Comparison of ENCODE assay signal across 13 mouse cellular contexts in the genomic region with DNA sequence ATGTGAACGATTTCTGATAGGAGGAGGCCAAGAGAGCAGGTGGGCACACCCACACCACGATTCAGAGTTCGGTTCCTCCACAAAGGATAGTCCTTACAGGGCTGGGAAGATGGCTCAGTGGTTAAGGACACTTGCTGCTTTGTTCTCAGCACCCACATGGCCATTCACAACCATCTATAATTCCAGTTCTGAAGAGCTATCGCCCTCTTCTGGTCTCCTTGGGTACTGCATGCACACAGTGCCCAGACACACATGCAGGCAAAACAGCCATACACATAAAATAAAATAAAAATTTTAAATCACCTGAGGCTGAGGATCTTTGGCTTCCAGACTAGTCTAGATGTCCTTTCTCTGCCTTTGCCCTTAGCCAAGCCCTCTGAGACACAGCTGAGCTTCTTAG. TPM values are rescaled to one million over a fixed set of nuclear protein-coding genes. Genes with fewer than 3 reads are reported as not detected.
DNase-seq lines count a peak whose midpoint lies in the region; ATAC-seq and TF ChIP-seq lines count a peak whose summit lies in the region.
"Had no signal": no experiment of that assay in that cellular context is flagged by ENCODE, and none has a peak within 500 bp of the region (broad histone marks: within the 10 kb centered on the region; RNA-seq: fewer than 3 reads in every experiment).

No protein-coding gene starts in this region.

- DNase-seq in midbrain, postnatal 0 days (ENCODE audit: low spot score): no peak
- DNase-seq in MEL (ENCODE audit: low read depth, low spot score): peak; percentile 52
- no peak for DNase-seq in stomach, postnatal 0 days (ENCODE audit: low spot score)
- no peak for DNase-seq in adrenal gland, postnatal 36 days
- DNase-seq: cerebellum, adult 18-20 months; spleen, adult 18-20 months had no signal

- no peak overlapping the region for H3K4me3 ChIP-seq in intestine, postnatal 0 days (ENCODE audit: low read depth, low read length)
- H3K4me3 ChIP-seq in intestine, embryonic 16.5 days (ENCODE audit: low read length): no peak overlapping the region
- no peak overlapping the region for H3K4me3 ChIP-seq in midbrain, postnatal 0 days (ENCODE audit: low read depth, low read length)
- H3K4me3 ChIP-seq in midbrain, embryonic 15.5 days: no peak overlapping the region
- H3K4me3 ChIP-seq in MEL (ENCODE audit: control insufficient read depth in 1 of 2, insufficient read depth in 1 of 2, low read depth in 2 of 2, low read length in 2 of 2): no peak overlapping the region
- H3K4me3 ChIP-seq in stomach, postnatal 0 days (ENCODE audit: low read depth, low read length): no peak overlapping the region
- H3K4me3 ChIP-seq: limb, embryonic 13.5 days had no signal

- H3K36me3 ChIP-seq in intestine, postnatal 0 days (ENCODE audit: control insufficient read depth, insufficient read depth): no peaks in the 10 kb centered on the region
- no peaks in the 10 kb centered on the region for H3K36me3 ChIP-seq in intestine, embryonic 16.5 days (ENCODE audit: control insufficient read depth, insufficient read depth, low read length)
- peaks cover 2% of the 10 kb centered on the region; the same call in 1 of the 2 replicates for H3K36me3 ChIP-seq in midbrain, postnatal 0 days (ENCODE audit: insufficient read depth, low read length)
- peaks cover 6% of the 10 kb centered on the region; the same call in 1 of the 2 replicates for H3K36me3 ChIP-seq in midbrain, embryonic 15.5 days (replicated peaks)
- no peaks in the 10 kb centered on the region; a peak in 1 of 4 replicates for H3K36me3 ChIP-seq in MEL (ENCODE audit: control insufficient read depth in 1 of 2, insufficient read depth in 2 of 2, low read length in 2 of 2)
- no peaks in the 10 kb centered on the region for H3K36me3 ChIP-seq in stomach, postnatal 0 days (ENCODE audit: control insufficient read depth, insufficient read depth, low read length)
- H3K36me3 ChIP-seq: limb, embryonic 13.5 days had no signal

- WGBS in intestine, postnatal 0 days: 78% methylated on average over 4 of the region's 4 CpGs
- WGBS in intestine, embryonic 16.5 days: 77% methylated on average over 4 of the region's 4 CpGs
- WGBS in midbrain, postnatal 0 days: 76% methylated on average over 4 of the region's 4 CpGs
- 83% methylated on average over 4 of the region's 4 CpGs for WGBS in midbrain, embryonic 15.5 days
- WGBS in stomach, postnatal 0 days: 72% methylated on average over 4 of the region's 4 CpGs

- no peak overlapping the region for H3K27ac ChIP-seq in intestine, postnatal 0 days (ENCODE audit: low read depth, low read length)
- no peak overlapping the region for H3K27ac ChIP-seq in intestine, embryonic 16.5 days (ENCODE audit: low read length)
- no peak overlapping the region for H3K27ac ChIP-seq in midbrain, postnatal 0 days (ENCODE audit: low read depth, low read length)
- H3K27ac ChIP-seq in midbrain, embryonic 15.5 days: no peak overlapping the region
- H3K27ac ChIP-seq in MEL (ENCODE audit: control insufficient read depth, low read depth, low read length): no peak overlapping the region
- H3K27ac ChIP-seq in stomach, postnatal 0 days (replicated peaks): no peak overlapping the region
- H3K27ac ChIP-seq: limb, embryonic 13.5 days had no signal

- no peak for TF ChIP-seq POLR2A in MEL (IDR thresholded peaks at IDR 0.05; ENCODE audit: control insufficient read depth in 1 of 2, insufficient read depth in 1 of 2, low read depth in 1 of 2, low read length in 2 of 2, poor library complexity in 1 of 2)

- no peak overlapping the region for H3K4me2 ChIP-seq in intestine, postnatal 0 days (replicated peaks; ENCODE audit: low read depth)
- H3K4me2 ChIP-seq in intestine, embryonic 16.5 days (ENCODE audit: low read depth, low read length): no peak overlapping the region
- H3K4me2 ChIP-seq in midbrain, postnatal 0 days (ENCODE audit: low read depth, low read length, poor library complexity, severe bottlenecking): no peak overlapping the region
- H3K4me2 ChIP-seq in midbrain, embryonic 15.5 days: no peak overlapping the region
- H3K4me2 ChIP-seq in stomach, postnatal 0 days (replicated peaks; ENCODE audit: low read depth): no peak overlapping the region
- H3K4me2 ChIP-seq: limb, embryonic 13.5 days; midbrain, embryonic 11.5 days had no signal

- H3K9me3 ChIP-seq in intestine, postnatal 0 days (ENCODE audit: control insufficient read depth): no peaks in the 10 kb centered on the region
- H3K9me3 ChIP-seq in intestine, embryonic 16.5 days (ENCODE audit: control insufficient read depth, low read length): peaks cover 4% of the 10 kb centered on the region; the same call in 1 of the 2 replicates
- no peaks in the 10 kb centered on the region for H3K9me3 ChIP-seq in midbrain, postnatal 0 days (ENCODE audit: low read length)
- no peaks in the 10 kb centered on the region for H3K9me3 ChIP-seq in midbrain, embryonic 15.5 days
- H3K9me3 ChIP-seq in MEL (replicated peaks; ENCODE audit: insufficient read depth, low read length): no peaks in the 10 kb centered on the region
- no peaks in the 10 kb centered on the region for H3K9me3 ChIP-seq in stomach, postnatal 0 days (ENCODE audit: control insufficient read depth, low read length)

- TF ChIP-seq CTCF in intestine, postnatal 0 days (IDR thresholded peaks at IDR 0.05; ENCODE audit: low read depth): peak; percentile 45
- TF ChIP-seq CTCF in midbrain, postnatal 0 days (IDR thresholded peaks at IDR 0.05): peak; percentile 62
- peak; percentile 48 to 67 (median 50) for TF ChIP-seq CTCF in MEL (IDR thresholded peaks at IDR 0.05 in 2 of 3, conservative IDR thresholded peaks at IDR 0.05 in 1 of 3; ENCODE audit: control insufficient read depth in 1 of 3, insufficient read depth in 1 of 3, low read depth in 2 of 3, low read length in 3 of 3, poor library complexity in 1 of 3, severe bottlenecking in 1 of 3)
- peak; percentile 46 for TF ChIP-seq CTCF in stomach, postnatal 0 days (IDR thresholded peaks at IDR 0.05; ENCODE audit: low read depth)

- H3K9ac ChIP-seq in intestine, postnatal 0 days (ENCODE audit: low read depth, low read length): no peak overlapping the region
- H3K9ac ChIP-seq in intestine, embryonic 16.5 days (ENCODE audit: low read depth, low read length): no peak overlapping the region
- H3K9ac ChIP-seq in midbrain, postnatal 0 days (replicated peaks; ENCODE audit: low read length, poor library complexity, severe bottlenecking): no peak overlapping the region
- H3K9ac ChIP-seq in midbrain, embryonic 15.5 days: no peak overlapping the region
- no peak overlapping the region for H3K9ac ChIP-seq in MEL (ENCODE audit: control insufficient read depth, low read depth, low read length, poor library complexity, severe bottlenecking)
- H3K9ac ChIP-seq in stomach, postnatal 0 days (ENCODE audit: low read length): no peak overlapping the region
- H3K9ac ChIP-seq: limb, embryonic 13.5 days had no signal

- H3K79me2 ChIP-seq in MEL (ENCODE audit: control insufficient read depth, insufficient read depth, low read length, poor library complexity): no peaks in the 10 kb centered on the region

- peak; percentile 5 for TF ChIP-seq RAD21 in MEL (IDR thresholded peaks at IDR 0.05; ENCODE audit: low read depth, low read length)

- no peak for TF ChIP-seq EP300 in MEL (IDR thresholded peaks at IDR 0.05; ENCODE audit: low read depth in 1 of 2, low read length in 2 of 2)
- TF ChIP-seq EP300 in stomach, postnatal 0 days (optimal IDR thresholded peaks at IDR 0.05): no peak

- no peaks in the 10 kb centered on the region for H3K4me1 ChIP-seq in intestine, postnatal 0 days (replicated peaks; ENCODE audit: control insufficient read depth, insufficient read depth, low read length)
- no peaks in the 10 kb centered on the region; the same call in none of the 2 replicates for H3K4me1 ChIP-seq in intestine, embryonic 16.5 days (ENCODE audit: control insufficient read depth, insufficient read depth, low read length)
- H3K4me1 ChIP-seq in midbrain, postnatal 0 days (ENCODE audit: insufficient read depth, low read length): peaks cover 4% of the 10 kb centered on the region; the same call in 1 of the 2 replicates
- peaks cover 30% of the 10 kb centered on the region for H3K4me1 ChIP-seq in midbrain, embryonic 15.5 days
- peaks cover 0 to 5% of the 10 kb centered on the region in 2 experiments; a peak in 2 of 4 replicates for H3K4me1 ChIP-seq in MEL (ENCODE audit: control insufficient read depth in 1 of 2, insufficient read depth in 2 of 2, low read length in 2 of 2)
- H3K4me1 ChIP-seq in stomach, postnatal 0 days (replicated peaks; ENCODE audit: control insufficient read depth, insufficient read depth): no peaks in the 10 kb centered on the region

- no peaks in the 10 kb centered on the region for H3K27me3 ChIP-seq in intestine, postnatal 0 days (replicated peaks; ENCODE audit: control insufficient read depth, insufficient read depth, low read length)
- H3K27me3 ChIP-seq in intestine, embryonic 16.5 days (replicated peaks; ENCODE audit: control insufficient read depth, insufficient read depth, low read length): 0 out of 2 replicates have a peak, but pooled peaks cover 2% of the 10 kb centered on the region
- H3K27me3 ChIP-seq in midbrain, postnatal 0 days (ENCODE audit: insufficient read depth, low read length): no peaks in the 10 kb centered on the region
- no peaks in the 10 kb centered on the region for H3K27me3 ChIP-seq in midbrain, embryonic 15.5 days (replicated peaks)
- H3K27me3 ChIP-seq in MEL (ENCODE audit: control insufficient read depth in 1 of 2, insufficient read depth in 2 of 2, low read length in 2 of 2): no peaks in the 10 kb centered on the region
- H3K27me3 ChIP-seq in stomach, postnatal 0 days (ENCODE audit: control insufficient read depth, insufficient read depth, low read length): no peaks in the 10 kb centered on the region
- H3K27me3 ChIP-seq: limb, embryonic 13.5 days had no signal

- no peak for ATAC-seq in intestine, postnatal 0 days
- ATAC-seq in intestine, embryonic 16.5 days: no peak
- ATAC-seq in midbrain, postnatal 0 days (ENCODE audit: low FRiP score): no peak
- ATAC-seq in midbrain, embryonic 15.5 days (replicated peaks): no peak
- ATAC-seq in stomach, postnatal 0 days (ENCODE audit: low FRiP score, low TSS enrichment): no peak
- ATAC-seq: activated CD4-positive, CD25-positive, alpha-beta regulatory T cell, adult 4 months; forebrain, embryonic 14.5 days had no signal

RNA-seq across cellular contexts. Expression of a gene that starts 12.8 kb away (rescaled TPM):
- 22.6 and 24.9 TPM in 2 replicates for polyA plus RNA-seq in intestine, postnatal 0 days (2015; fragmentation: Nextera tagmentation; extraction: Ambion mirVana)
- 29.3 and 30.1 TPM in 2 replicates for polyA plus RNA-seq in intestine, embryonic 16.5 days (2015; fragmentation: Nextera tagmentation; extraction: Ambion mirVana)
- total RNA-seq in midbrain, postnatal 0 days (2014; rRNA removed): 42.0 and 51.7 TPM in 2 replicates
- 84.0 and 89.1 TPM in 2 replicates for polyA plus RNA-seq in midbrain, postnatal 0 days (2015; fragmentation: Nextera tagmentation; extraction: Ambion mirVana)
- 99.2 and 112 TPM in 2 replicates for polyA plus RNA-seq in midbrain, embryonic 15.5 days (2015; fragmentation: Nextera tagmentation; extraction: Ambion mirVana)
- 28.4 and 28.6 TPM in 2 replicates for total RNA-seq in MEL (2012; rRNA removed)
- polyA plus RNA-seq in MEL (2012; ENCODE audit: insufficient read depth in 1 of 2, insufficient read length in 2 of 2, low read depth in 1 of 2, low replicate concordance in 2 of 2, missing spikeins in 1 of 2): 10 to 100 TPM in 1 of 2 experiments, not detected in 1; 44.8 TPM
- 24.6 and 25.0 TPM in 2 replicates for polyA plus RNA-seq in stomach, postnatal 0 days (2015; fragmentation: Nextera tagmentation; extraction: Ambion mirVana)
- 10 to 100 TPM; 23.1 to 27.1 TPM for total RNA-seq in adrenal gland, postnatal 36 days (2021)

RNA-seq across cellular contexts. Expression of a gene that starts 13.1 kb away (rescaled TPM):
- 0.03 and 0.05 TPM in 2 replicates for polyA plus RNA-seq in intestine, postnatal 0 days (2015; fragmentation: Nextera tagmentation; extraction: Ambion mirVana)
- 0.06 and 0.07 TPM in 2 replicates for polyA plus RNA-seq in intestine, embryonic 16.5 days (2015; fragmentation: Nextera tagmentation; extraction: Ambion mirVana)
- 23.9 and 29.5 TPM in 2 replicates for total RNA-seq in midbrain, postnatal 0 days (2014; rRNA removed)
- polyA plus RNA-seq in midbrain, postnatal 0 days (2015; fragmentation: Nextera tagmentation; extraction: Ambion mirVana): 4.3 and 5.0 TPM in 2 replicates
- 15.1 and 15.7 TPM in 2 replicates for polyA plus RNA-seq in midbrain, embryonic 15.5 days (2015; fragmentation: Nextera tagmentation; extraction: Ambion mirVana)
- total RNA-seq in MEL (2012; rRNA removed): 0.03 and 0.08 TPM in 2 replicates
- polyA plus RNA-seq in MEL (2012; ENCODE audit: insufficient read depth in 1 of 2, insufficient read length in 2 of 2, low read depth in 1 of 2, low replicate concordance in 2 of 2, missing spikeins in 1 of 2): under 1 TPM in 1 of 2 experiments, not detected in 1; 0.17 TPM
- 0.01 TPM in 1 of 2 replicates, not detected in the other for polyA plus RNA-seq in stomach, postnatal 0 days (2015; fragmentation: Nextera tagmentation; extraction: Ambion mirVana)
- total RNA-seq in adrenal gland, postnatal 36 days (2021): under 1 TPM; 0.10 to 0.20 TPM

RNA-seq across cellular contexts. Expression of a gene that starts 29.6 kb away (rescaled TPM):
- 27.7 and 31.3 TPM in 2 replicates for polyA plus RNA-seq in intestine, postnatal 0 days (2015; fragmentation: Nextera tagmentation; extraction: Ambion mirVana)
- polyA plus RNA-seq in intestine, embryonic 16.5 days (2015; fragmentation: Nextera tagmentation; extraction: Ambion mirVana): 19.6 and 22.2 TPM in 2 replicates
- 6.6 and 7.5 TPM in 2 replicates for total RNA-seq in midbrain, postnatal 0 days (2014; rRNA removed)
- 7.4 and 8.6 TPM in 2 replicates for polyA plus RNA-seq in midbrain, postnatal 0 days (2015; fragmentation: Nextera tagmentation; extraction: Ambion mirVana)
- polyA plus RNA-seq in midbrain, embryonic 15.5 days (2015; fragmentation: Nextera tagmentation; extraction: Ambion mirVana): 5.5 and 6.4 TPM in 2 replicates
- total RNA-seq in MEL (2012; rRNA removed): 5.0 and 6.4 TPM in 2 replicates
- 10 to 100 TPM in 1 of 2 experiments, not detected in 1; 16.0 TPM for polyA plus RNA-seq in MEL (2012; ENCODE audit: insufficient read depth in 1 of 2, insufficient read length in 2 of 2, low read depth in 1 of 2, low replicate concordance in 2 of 2, missing spikeins in 1 of 2)
- 23.2 and 26.9 TPM in 2 replicates for polyA plus RNA-seq in stomach, postnatal 0 days (2015; fragmentation: Nextera tagmentation; extraction: Ambion mirVana)
- total RNA-seq in adrenal gland, postnatal 36 days (2021): 10 to 100 TPM; 76.6 to 96.6 TPM

RNA-seq across cellular contexts. Expression of a gene that starts 34.5 kb away (rescaled TPM):
- polyA plus RNA-seq in intestine, postnatal 0 days (2015; fragmentation: Nextera tagmentation; extraction: Ambion mirVana): 55.4 and 60.6 TPM in 2 replicates
- polyA plus RNA-seq in intestine, embryonic 16.5 days (2015; fragmentation: Nextera tagmentation; extraction: Ambion mirVana): 22.7 and 23.8 TPM in 2 replicates
- 23.4 and 27.7 TPM in 2 replicates for total RNA-seq in midbrain, postnatal 0 days (2014; rRNA removed)
- polyA plus RNA-seq in midbrain, postnatal 0 days (2015; fragmentation: Nextera tagmentation; extraction: Ambion mirVana): 23.6 and 25.8 TPM in 2 replicates
- 21.6 and 21.7 TPM in 2 replicates for polyA plus RNA-seq in midbrain, embryonic 15.5 days (2015; fragmentation: Nextera tagmentation; extraction: Ambion mirVana)
- total RNA-seq in MEL (2012; rRNA removed): 35.1 and 37.3 TPM in 2 replicates
- 10 to 100 TPM in 1 of 2 experiments, not detected in 1; 62.6 TPM for polyA plus RNA-seq in MEL (2012; ENCODE audit: insufficient read depth in 1 of 2, insufficient read length in 2 of 2, low read depth in 1 of 2, low replicate concordance in 2 of 2, missing spikeins in 1 of 2)
- polyA plus RNA-seq in stomach, postnatal 0 days (2015; fragmentation: Nextera tagmentation; extraction: Ambion mirVana): 26.8 and 28.1 TPM in 2 replicates
- total RNA-seq in adrenal gland, postnatal 36 days (2021): 10 to 100 TPM; 48.5 to 58.3 TPM

RNA-seq across cellular contexts. Expression of a gene that starts 42.9 kb away (rescaled TPM):
- polyA plus RNA-seq in intestine, postnatal 0 days (2015; fragmentation: Nextera tagmentation; extraction: Ambion mirVana): 7.7 and 9.3 TPM in 2 replicates
- polyA plus RNA-seq in intestine, embryonic 16.5 days (2015; fragmentation: Nextera tagmentation; extraction: Ambion mirVana): 6.8 and 7.3 TPM in 2 replicates
- 169 and 189 TPM in 2 replicates for total RNA-seq in midbrain, postnatal 0 days (2014; rRNA removed)
- 107 and 116 TPM in 2 replicates for polyA plus RNA-seq in midbrain, postnatal 0 days (2015; fragmentation: Nextera tagmentation; extraction: Ambion mirVana)
- polyA plus RNA-seq in midbrain, embryonic 15.5 days (2015; fragmentation: Nextera tagmentation; extraction: Ambion mirVana): 93.3 and 97.6 TPM in 2 replicates
- total RNA-seq in MEL (2012; rRNA removed): 2.3 and 3.2 TPM in 2 replicates
- polyA plus RNA-seq in MEL (2012; ENCODE audit: insufficient read depth in 1 of 2, insufficient read length in 2 of 2, low read depth in 1 of 2, low replicate concordance in 2 of 2, missing spikeins in 1 of 2): 1 to 10 TPM in 1 of 2 experiments, not detected in 1; 6.2 TPM
- 4.1 TPM in 2 replicates for polyA plus RNA-seq in stomach, postnatal 0 days (2015; fragmentation: Nextera tagmentation; extraction: Ambion mirVana)
- total RNA-seq in adrenal gland, postnatal 36 days (2021): 10 to 100 TPM; 10.7 to 12.9 TPM
